Mouse (Mus musculus) heart, embryonic 14.5 days (tissue): ENCODE measurements at regions not wholly inside any gene's neighbourhood (a gene's known extent, or its start where the extent isn't known, plus 50 kb on each side); places are given as distances from the start of the nearest gene placed in this dataset.

ENCODE experiments used
- ATAC-seq: fragments of 200-750 bp; cut with Nextera tagmentation; 2 replicates; pipeline ENCODE4 v1.8.0; 2017; ENCODE audit warnings: low read depth, moderate TSS enrichment; ENCODE audit not compliant: insufficient number of reproducible peaks, insufficient read depth, low FRiP score
- H3K27ac ChIP-seq, 2 experiments: fragments of 200-500 bp in 1 of 2; fragments of 300-500 bp in 1 of 2; sonication (generic) in 1 of 2; replicated peaks in 1 of 2; 2 replicates each; pipeline ENCODE4 v1.5.1; 2012 to 2014; ENCODE audit warnings: low read depth in 2 of 2, low read length in 2 of 2, control low read depth in 1 of 2, mild to moderate bottlenecking in 1 of 2, mixed read lengths in 1 of 2; ENCODE audit not compliant: control insufficient read depth in 1 of 2, insufficient read depth in 1 of 2
- H3K27me3 ChIP-seq: fragments of 300-500 bp; sonication (generic); 2 replicates; pipeline ENCODE4 v1.6.1; 2014; ENCODE audit warnings: mild to moderate bottlenecking, low read length, control low read depth; ENCODE audit not compliant: control insufficient read depth, insufficient read depth
- H3K36me3 ChIP-seq: fragments of 300-500 bp; sonication (generic); 2 replicates; pipeline ENCODE4 v1.6.1; 2014; ENCODE audit warnings: mild to moderate bottlenecking, control low read depth, low read length, mixed read lengths; ENCODE audit not compliant: control insufficient read depth, insufficient read depth
- H3K4me1 ChIP-seq, 2 experiments: fragments of 200-500 bp in 1 of 2; fragments of 300-500 bp in 1 of 2; sonication (generic) in 1 of 2; 2 replicates each; pipeline ENCODE4 v1.6.1; 2012 to 2014; ENCODE audit warnings: low read length in 2 of 2, control low read depth in 1 of 2, mixed read lengths in 1 of 2; ENCODE audit not compliant: control insufficient read depth in 2 of 2, insufficient read depth in 2 of 2
- H3K4me2 ChIP-seq: fragments of 300-500 bp; sonication (generic); 2 replicates; pipeline ENCODE4 v1.6.1; 2014; ENCODE audit warnings: mild to moderate bottlenecking, low read length
- H3K4me3 ChIP-seq, 2 experiments: fragments of 200-500 bp in 1 of 2; fragments of 300-500 bp in 1 of 2; sonication (generic) in 1 of 2; 2 replicates each; pipeline ENCODE4 v1.5.1; 2012 to 2014; ENCODE audit warnings: low read length in 2 of 2, mild to moderate bottlenecking in 2 of 2, control low read depth in 1 of 2, low read depth in 1 of 2, moderate library complexity in 1 of 2; ENCODE audit not compliant: control insufficient read depth in 1 of 2, insufficient read depth in 1 of 2
- H3K9ac ChIP-seq: fragments of 300-500 bp; sonication (generic); 2 replicates; pipeline ENCODE4 v1.6.1; 2014; ENCODE audit warnings: mild to moderate bottlenecking, low read length
- H3K9me3 ChIP-seq: fragments of 300-500 bp; sonication (generic); 2 replicates; pipeline ENCODE4 v1.6.1; 2016; ENCODE audit warnings: low read length, control low read depth; ENCODE audit not compliant: control insufficient read depth
- WGBS: fragments of 180-500 bp; shearing (Covaris S2); extraction: QIAGEN DNeasy Blood & Tissue Kit; methylation state at CpG from one replicate; pipeline ENCODE4 v1.1.7; 2014; 5-methylcytosine and 5-hydroxymethylcytosine counted together

GRCm38 (mm10) chr14:72300026-72300425 is 191.6 kb downstream of the Gm9195 start:
- Histone ChIP-seq H3K4me1 (no peaks in the 10 kb centered on the region), H3K36me3 (no peaks in the 10 kb centered on the region), H3K4me2 (no peak overlapping the region), H3K9me3 (no peaks in the 10 kb centered on the region), H3K9ac (no peak overlapping the region), H3K4me3 (no peak overlapping the region), H3K27me3 (peaks cover 4% of the 10 kb centered on the region; the same call in 1 of the 2 replicates), H3K27ac (no peak overlapping the region)
- ATAC-seq: no peak
- 63% methylated on average over 1 of the region's 1 CpGs for WGBS

GRCm38 (mm10) chr14:72294631-72295030 is 197.0 kb downstream of the Gm9195 start:
- Histone ChIP-seq H3K9ac (no peak overlapping the region), H3K4me1 (no peaks in the 10 kb centered on the region; a peak in 1 of 4 replicates), H3K27me3 (peaks cover 15% of the 10 kb centered on the region; the same call in 1 of the 2 replicates), H3K4me3 (no peak overlapping the region), H3K36me3 (no peaks in the 10 kb centered on the region), H3K27ac (no peak overlapping the region), H3K9me3 (no peaks in the 10 kb centered on the region), H3K4me2 (no peak overlapping the region)
- WGBS: 16% methylated on average over 6 of the region's 6 CpGs
- no peak for ATAC-seq

- no peaks in the 10 kb centered on the region; a peak in 1 of 4 replicates for H3K4me1 ChIP-seq
- H3K36me3 ChIP-seq: no peaks in the 10 kb centered on the region
- H3K4me3 ChIP-seq: no peak overlapping the region
- H3K27ac ChIP-seq: no peak overlapping the region
- 63% methylated on average over 9 of the region's 9 CpGs for WGBS
- no peak overlapping the region for H3K4me2 ChIP-seq
- H3K27me3 ChIP-seq: peaks cover 15% of the 10 kb centered on the region; the same call in 1 of the 2 replicates
- H3K9me3 ChIP-seq: no peaks in the 10 kb centered on the region
- no peak overlapping the region for H3K9ac ChIP-seq
- no peak for ATAC-seq
These were observed 197.8 kb downstream of the Gm9195 start for GRCm38 (mm10) chr14:72293677-72294387.

GRCm38 (mm10) chr14:72292656-72293299 is 198.9 kb downstream of the Gm9195 start:
- no peak overlapping the region for H3K27ac ChIP-seq
- ATAC-seq: peak; percentile 43; the same call in 1 of the 2 replicates
- WGBS: 69% methylated on average over 7 of the region's 7 CpGs

GRCm38 (mm10) chr14:72277309-72277708 is 214.3 kb downstream of the Gm9195 start:
- WGBS: 67% methylated on average over 4 of the region's 4 CpGs
- no peaks in the 10 kb centered on the region for H3K9me3 ChIP-seq
- no peak overlapping the region for H3K27ac ChIP-seq
- no peak overlapping the region for H3K4me2 ChIP-seq
- no peak overlapping the region for H3K4me3 ChIP-seq
- no peaks in the 10 kb centered on the region for H3K27me3 ChIP-seq
- ATAC-seq: no peak
- H3K9ac ChIP-seq: no peak overlapping the region
- H3K36me3 ChIP-seq: no peaks in the 10 kb centered on the region
- no peaks in the 10 kb centered on the region for H3K4me1 ChIP-seq

More at GRCm38 (mm10) chr14:72292656-72293299, 198.9 kb downstream of the Gm9195 start:
- Histone ChIP-seq H3K4me1 (no peaks in the 10 kb centered on the region; a peak in 1 of 4 replicates), H3K9me3 (no peaks in the 10 kb centered on the region), H3K4me3 (no peak overlapping the region), H3K36me3 (no peaks in the 10 kb centered on the region), H3K4me2 (no peak overlapping the region), H3K27me3 (peaks cover 15% of the 10 kb centered on the region; the same call in 1 of the 2 replicates), H3K9ac (no peak overlapping the region)

- Histone ChIP-seq H3K4me3 (no peak overlapping the region), H3K4me1 (no peaks in the 10 kb centered on the region), H3K36me3 (no peaks in the 10 kb centered on the region), H3K27me3 (no peaks in the 10 kb centered on the region), H3K4me2 (no peak overlapping the region), H3K9ac (no peak overlapping the region), H3K9me3 (no peaks in the 10 kb centered on the region), H3K27ac (no peak overlapping the region)
- ATAC-seq: no peak
- 32% methylated on average over 2 of the region's 2 CpGs for WGBS
These were observed 232.4 kb downstream of the Gm9195 start for GRCm38 (mm10) chr14:72259255-72259654.

- Histone ChIP-seq H3K4me1 (no peaks in the 10 kb centered on the region), H3K36me3 (no peaks in the 10 kb centered on the region), H3K4me2 (no peak overlapping the region), H3K27ac (no peak overlapping the region), H3K27me3 (no peaks in the 10 kb centered on the region), H3K4me3 (no peak overlapping the region), H3K9me3 (no peaks in the 10 kb centered on the region), H3K9ac (no peak overlapping the region)
- ATAC-seq: no peak
- 80% methylated on average over 4 of the region's 4 CpGs for WGBS
These were observed 249.8 kb downstream of the Gm9195 start for GRCm38 (mm10) chr14:72241872-72242271.
